Mouse (Mus musculus) hindbrain, embryonic 16.5 days (tissue): Measurements from ENCODE around the gene Adprm. TPM values are rescaled to one million over a fixed set of nuclear protein-coding genes. Genes with fewer than 3 reads are reported as not detected.

Experiments used
- ATAC-seq: fragments of 200-750 bp; cut with Nextera tagmentation; 2 replicates; pipeline ENCODE4 v1.8.0; 2017; ENCODE audit warnings: moderate TSS enrichment, moderate library complexity
- H3K27ac ChIP-seq: fragments of 300-500 bp; sonication (generic); 2 replicates; pipeline ENCODE4 v1.5.1; 2014; ENCODE audit warnings: low read depth, mild to moderate bottlenecking, control low read depth, low read length, moderate library complexity
- H3K27me3 ChIP-seq: fragments of 300-500 bp; sonication (generic); replicated peaks from 2 replicates; pipeline ENCODE4 v1.6.1; 2014; ENCODE audit warnings: low read length; ENCODE audit not compliant: control insufficient read depth, insufficient read depth
- H3K36me3 ChIP-seq: fragments of 300-500 bp; sonication (generic); 2 replicates; pipeline ENCODE4 v1.6.1; 2014; ENCODE audit warnings: mild to moderate bottlenecking, low read length, moderate library complexity, mixed read lengths; ENCODE audit not compliant: control insufficient read depth, insufficient read depth
- H3K4me1 ChIP-seq: fragments of 300-500 bp; sonication (generic); 2 replicates; pipeline ENCODE4 v1.6.1; 2014; ENCODE audit warnings: low read depth, low read length; ENCODE audit not compliant: control insufficient read depth, insufficient read depth
- H3K4me2 ChIP-seq: fragments of 300-500 bp; sonication (generic); 2 replicates; pipeline ENCODE4 v1.6.1; 2014; ENCODE audit warnings: mild to moderate bottlenecking, low read length, control low read depth, moderate library complexity
- H3K4me3 ChIP-seq: fragments of 300-500 bp; sonication (generic); 2 replicates; pipeline ENCODE4 v1.5.1; 2014; ENCODE audit warnings: mild to moderate bottlenecking, low read length, control low read depth, moderate library complexity
- H3K9ac ChIP-seq: fragments of 300-500 bp; sonication (generic); 2 replicates; pipeline ENCODE4 v1.6.1; 2014; ENCODE audit warnings: low read depth, mild to moderate bottlenecking, control low read depth, low read length, moderate library complexity
- H3K9me3 ChIP-seq: fragments of 300-500 bp; sonication (generic); 2 replicates; pipeline ENCODE4 v1.6.1; 2014; ENCODE audit warnings: mild to moderate bottlenecking, low read length, moderate library complexity; ENCODE audit not compliant: control insufficient read depth
- WGBS: fragments of 180-500 bp; shearing (Covaris S2); extraction: QIAGEN DNeasy Blood & Tissue Kit; methylation state at CpG from one replicate; pipeline ENCODE4 v1.1.7; 2014; 5-methylcytosine and 5-hydroxymethylcytosine counted together
- polyA plus RNA-seq: library from polyadenylated mRNA; unstranded; fragments of >200 nt; fragmentation: Nextera tagmentation; extraction: Ambion mirVana; gene quantifications from 2 replicates; pipeline ENCODE4 v1.2.1, GENCODE M21; 2015

Gene Adprm
- polyA plus RNA-seq, 1 experiment from 2014 or later = 30.3 TPM

DNA sequence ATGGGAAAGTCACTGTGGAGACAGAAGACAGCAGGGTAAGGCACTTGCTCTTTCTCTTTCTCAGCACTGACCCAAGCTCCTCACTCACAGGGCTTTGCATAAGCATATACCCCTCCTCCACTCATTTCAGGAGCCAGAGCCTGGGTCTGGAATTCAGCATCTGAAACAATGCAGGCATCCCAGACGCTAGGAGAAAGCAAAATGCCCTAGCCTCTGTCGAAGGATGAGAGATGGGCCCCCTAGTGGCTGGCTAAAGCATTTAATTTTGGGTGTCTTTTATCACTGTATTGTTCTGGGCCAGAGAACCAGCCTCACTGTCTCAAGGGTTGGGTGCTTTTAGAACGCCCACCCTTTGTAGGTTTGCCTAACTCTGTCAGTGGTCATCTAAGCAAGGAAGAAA is 27.8 kb upstream of the Adprm start:
- peak; percentile 45; the same call in 1 of the 2 replicates for ATAC-seq

DNA sequence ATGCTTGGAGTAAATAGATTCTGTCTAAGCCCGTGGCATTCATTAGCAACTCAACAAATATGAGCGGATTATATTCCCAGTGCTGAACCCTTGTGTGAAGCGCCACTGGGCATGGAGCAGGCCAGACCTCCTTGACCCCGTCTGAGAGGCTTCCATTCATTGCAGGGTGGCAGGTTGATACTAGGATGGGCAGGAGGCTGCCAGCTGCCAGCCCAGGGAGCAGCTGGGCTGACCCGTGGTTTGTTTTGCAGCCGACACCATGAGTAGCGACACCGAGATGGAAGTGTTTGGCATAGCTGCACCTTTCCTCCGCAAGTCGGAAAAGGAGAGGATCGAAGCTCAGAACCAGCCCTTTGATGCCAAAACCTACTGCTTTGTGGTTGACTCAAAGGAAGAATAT is 27.3 kb upstream of the Adprm start:
- H3K27me3 ChIP-seq = peaks cover 2% of the 10 kb centered on the region; the same call in 1 of the 2 replicates
- H3K4me3 ChIP-seq = no peak overlapping the region
- H3K27ac ChIP-seq = no peak overlapping the region
- H3K36me3 ChIP-seq = no peaks in the 10 kb centered on the region
- ATAC-seq = 0 out of 2 replicates have a peak, but pooled peaks have one; percentile 45
- WGBS = 50% methylated on average over 11 of the region's 11 CpGs
- peak overlapping the region; percentile 12; the same call in 1 of the 2 replicates for H3K4me2 ChIP-seq
- H3K9me3 ChIP-seq = no peaks in the 10 kb centered on the region
- H3K4me1 ChIP-seq = no peaks in the 10 kb centered on the region
- no peak overlapping the region for H3K9ac ChIP-seq

More for the DNA sequence above, 27.8 kb upstream of the Adprm start:
- H3K4me1 ChIP-seq = no peaks in the 10 kb centered on the region
- H3K4me3 ChIP-seq = no peak overlapping the region
- peak overlapping the region; percentile 12; the same call in 1 of the 2 replicates for H3K4me2 ChIP-seq
- H3K36me3 ChIP-seq = no peaks in the 10 kb centered on the region
- H3K9ac ChIP-seq = no peak overlapping the region
- H3K27me3 ChIP-seq = peaks cover 4% of the 10 kb centered on the region; the same call in 1 of the 2 replicates
- WGBS = 5% methylated on average over 3 of the region's 3 CpGs
- H3K27ac ChIP-seq = no peak overlapping the region
- no peaks in the 10 kb centered on the region for H3K9me3 ChIP-seq

DNA sequence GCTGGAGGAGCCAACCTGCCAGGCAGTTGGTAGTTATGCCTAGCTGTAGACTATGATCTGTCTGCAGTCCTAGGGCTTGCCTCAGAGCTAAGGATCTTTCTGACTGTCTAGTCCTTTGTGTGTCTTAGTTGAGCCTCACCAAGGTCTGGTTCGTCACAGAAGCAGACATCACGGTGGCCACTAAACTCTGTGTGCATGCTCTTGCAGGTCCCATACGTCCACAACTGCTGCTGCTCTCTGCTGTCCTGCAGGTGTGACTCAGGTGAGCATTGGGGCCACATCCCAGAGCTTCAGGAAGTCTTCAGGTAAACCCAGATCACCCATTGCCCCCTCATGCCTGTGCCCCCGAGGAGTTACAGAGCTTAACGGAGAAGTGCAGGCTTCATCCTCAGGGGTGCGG is 26.5 kb upstream of the Adprm start:
- Histone ChIP-seq H3K27ac (no peak overlapping the region), H3K27me3 (no peaks in the 10 kb centered on the region), H3K36me3 (no peaks in the 10 kb centered on the region), H3K4me3 (no peak overlapping the region), H3K9ac (no peak overlapping the region), H3K4me2 (no peak overlapping the region), H3K4me1 (no peaks in the 10 kb centered on the region), H3K9me3 (no peaks in the 10 kb centered on the region)
- ATAC-seq = no peak
- 92% methylated on average over 6 of the region's 6 CpGs for WGBS

DNA sequence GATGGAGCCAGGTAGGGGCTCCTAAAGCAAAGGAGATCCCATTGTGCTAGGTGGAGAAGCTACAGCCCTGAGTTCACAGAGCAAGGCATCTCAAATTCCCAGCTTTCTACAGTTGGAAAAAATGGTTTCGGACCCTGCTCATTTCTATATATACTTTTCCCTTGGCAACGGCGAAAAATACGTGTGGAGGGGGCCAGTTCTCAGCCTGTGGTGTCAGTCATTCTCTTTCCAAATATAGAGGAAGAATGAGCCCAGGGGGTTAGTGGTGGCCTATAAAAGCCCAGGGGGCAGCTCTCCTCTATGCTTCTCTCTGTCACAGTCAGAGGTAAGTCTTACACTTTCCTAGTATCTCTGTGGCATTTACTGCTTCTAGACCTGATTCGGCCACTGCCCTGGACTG is 25.6 kb upstream of the Adprm start, which contains the start of gene Myh3:
Myh3 (plus strand) TSS at position 301 of the 400 bp plus-strand sequence.
- ATAC-seq = no peak
- H3K4me2 ChIP-seq = no peak within 1 kb of the TSS
- no peak within 1 kb of the TSS for H3K4me3 ChIP-seq
- WGBS = 88% methylated on average over 5 of the region's 5 CpGs
- no peak within 1 kb of the TSS for H3K27ac ChIP-seq
- no peaks in the 10 kb centered on the region for H3K27me3 ChIP-seq
- no peaks in the 10 kb centered on the region for H3K9me3 ChIP-seq
- no peaks in the 10 kb centered on the region for H3K36me3 ChIP-seq
- H3K4me1 ChIP-seq = no peaks in the 10 kb centered on the region
- H3K9ac ChIP-seq = no peak within 1 kb of the TSS

DNA sequence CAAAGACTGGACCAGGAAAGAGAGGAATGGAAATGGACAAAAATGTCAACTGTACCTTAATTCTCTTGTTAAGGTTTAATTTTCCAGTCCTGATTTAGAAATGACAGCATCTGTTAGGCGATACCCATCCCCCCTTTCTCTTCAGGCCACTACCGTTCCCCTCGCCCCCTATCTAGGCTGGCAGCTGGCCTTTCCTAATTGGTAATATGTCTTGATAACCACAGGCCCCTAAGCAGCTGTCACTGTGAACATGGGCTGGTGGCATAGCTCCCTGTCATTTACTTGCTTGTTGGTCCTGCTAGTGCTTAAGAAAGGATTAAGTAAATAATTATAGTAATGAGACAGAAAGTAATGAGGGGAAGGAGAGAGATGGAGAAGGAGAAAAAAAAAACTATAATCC is 25.0 kb upstream of the Adprm start:
- Histone ChIP-seq H3K27ac (no peak overlapping the region), H3K4me2 (no peak overlapping the region), H3K4me1 (no peaks in the 10 kb centered on the region), H3K36me3 (no peaks in the 10 kb centered on the region), H3K9ac (no peak overlapping the region), H3K27me3 (no peaks in the 10 kb centered on the region), H3K9me3 (no peaks in the 10 kb centered on the region), H3K4me3 (no peak overlapping the region)
- 45% methylated on average over 3 of the region's 3 CpGs for WGBS
- ATAC-seq = no peak

DNA sequence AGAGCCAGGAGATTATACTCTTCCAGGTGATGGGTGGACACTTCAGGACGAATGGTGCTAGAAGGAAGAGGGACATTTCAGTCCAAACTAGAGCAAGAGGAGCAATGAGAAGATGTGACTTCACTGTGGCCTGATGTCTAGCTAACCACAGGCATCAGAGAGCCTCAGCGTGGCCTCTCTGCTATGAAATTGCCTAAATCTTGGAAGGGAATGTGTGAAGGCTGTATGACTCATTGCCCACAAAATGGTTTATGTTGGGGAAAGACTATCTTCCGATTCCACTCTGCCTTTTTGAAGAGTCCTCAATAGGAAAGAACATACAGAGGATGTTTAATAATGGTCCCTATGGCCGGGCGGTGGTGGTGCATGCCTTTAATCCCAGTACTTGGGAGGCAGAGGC is 24.4 kb upstream of the Adprm start:
- no peak for ATAC-seq
- WGBS = 89% methylated on average over 5 of the region's 5 CpGs
- no peak overlapping the region for H3K4me2 ChIP-seq

DNA sequence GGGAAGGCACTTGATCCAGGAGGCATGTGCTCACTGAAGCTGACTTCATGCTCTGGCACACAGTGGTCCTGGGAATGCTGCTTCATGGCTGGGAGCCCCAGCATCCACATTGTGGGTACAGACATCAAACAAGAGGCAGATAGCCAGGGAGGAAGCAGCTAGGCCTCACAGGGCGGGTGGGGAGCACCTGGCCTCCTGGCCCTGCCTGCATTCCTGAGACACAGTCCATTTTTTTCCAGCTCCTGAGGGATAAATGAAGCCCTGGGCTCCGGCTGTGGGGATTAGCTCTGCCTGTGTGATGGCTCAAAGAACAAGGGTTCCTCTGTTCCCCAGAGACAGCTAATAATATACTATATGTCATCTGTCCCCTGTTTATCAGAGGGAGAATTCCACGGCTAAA is 22.6 kb upstream of the Adprm start:
- H3K27ac ChIP-seq = no peak overlapping the region
- no peak overlapping the region for H3K4me2 ChIP-seq
- 36% methylated on average over 3 of the region's 3 CpGs for WGBS
- H3K9ac ChIP-seq = no peak overlapping the region
- no peak overlapping the region for H3K4me3 ChIP-seq
- no peaks in the 10 kb centered on the region for H3K36me3 ChIP-seq
- no peaks in the 10 kb centered on the region for H3K4me1 ChIP-seq
- H3K9me3 ChIP-seq = no peaks in the 10 kb centered on the region
- no peaks in the 10 kb centered on the region for H3K27me3 ChIP-seq
- ATAC-seq = no peak

More for the DNA sequence above, 24.4 kb upstream of the Adprm start:
- H3K4me1 ChIP-seq = no peaks in the 10 kb centered on the region
- H3K36me3 ChIP-seq = no peaks in the 10 kb centered on the region
- no peak overlapping the region for H3K4me3 ChIP-seq
- H3K27ac ChIP-seq = no peak overlapping the region
- no peak overlapping the region for H3K9ac ChIP-seq
- no peaks in the 10 kb centered on the region for H3K9me3 ChIP-seq
- no peaks in the 10 kb centered on the region for H3K27me3 ChIP-seq

DNA sequence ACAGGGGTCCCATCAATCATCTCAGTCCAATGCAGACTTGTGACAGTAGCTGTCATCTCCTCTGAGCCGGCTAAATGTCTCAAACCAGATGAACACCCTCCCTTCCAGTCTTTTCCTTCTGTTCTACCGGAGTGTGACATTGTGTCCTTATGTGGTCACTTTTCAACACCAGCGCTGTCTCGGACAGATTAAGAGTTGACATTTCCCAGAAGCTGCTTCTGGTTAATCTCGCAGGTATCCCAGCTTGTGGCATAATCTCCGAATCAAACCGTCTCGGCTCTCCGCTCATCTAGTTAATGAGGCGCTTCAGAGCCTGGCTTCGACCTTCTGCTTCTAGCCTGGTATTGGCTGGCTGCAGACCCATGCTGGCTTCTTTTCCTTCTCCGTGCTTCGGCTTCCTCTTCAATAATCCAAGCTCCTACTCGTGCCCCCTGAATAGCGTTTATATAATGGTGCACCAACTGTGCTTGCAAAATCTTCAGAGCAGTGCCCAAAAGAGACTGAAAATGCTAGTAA is 20.3 kb upstream of the Adprm start:
- Histone ChIP-seq H3K9me3 (no peaks in the 10 kb centered on the region), H3K36me3 (no peaks in the 10 kb centered on the region), H3K4me3 (no peak overlapping the region), H3K9ac (no peak overlapping the region), H3K4me1 (no peaks in the 10 kb centered on the region), H3K27me3 (no peaks in the 10 kb centered on the region), H3K27ac (no peak overlapping the region), H3K4me2 (no peak overlapping the region)
- no peak for ATAC-seq
- 59% methylated on average over 15 of the region's 15 CpGs for WGBS

DNA sequence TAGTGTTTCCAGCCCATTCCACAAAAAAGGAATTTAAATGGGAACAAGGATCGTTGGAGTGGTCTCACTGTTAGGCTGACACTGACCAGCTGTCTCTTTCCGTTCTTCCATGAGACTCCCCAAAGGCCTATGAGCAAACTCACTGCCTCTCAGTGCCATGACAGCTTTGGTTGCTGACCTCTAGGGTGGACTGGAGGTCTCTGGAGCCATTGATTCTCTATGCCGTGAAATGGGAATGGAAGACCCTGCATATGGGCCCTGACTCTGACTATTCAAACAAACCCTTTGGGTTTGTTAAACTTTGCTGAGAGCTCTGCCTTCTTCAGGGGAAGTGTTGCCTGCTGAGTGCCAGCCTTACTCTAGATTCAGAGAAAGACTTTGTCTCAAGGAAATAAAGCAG is 15.3 kb upstream of the Adprm start:
- no peaks in the 10 kb centered on the region for H3K4me1 ChIP-seq
- 86% methylated on average over 3 of the region's 3 CpGs for WGBS
- H3K27ac ChIP-seq = no peak overlapping the region
- no peak overlapping the region for H3K9ac ChIP-seq
- no peak overlapping the region for H3K4me3 ChIP-seq
- no peak for ATAC-seq
- no peaks in the 10 kb centered on the region for H3K9me3 ChIP-seq
- no peaks in the 10 kb centered on the region for H3K27me3 ChIP-seq
- H3K36me3 ChIP-seq = peaks cover 16% of the 10 kb centered on the region; the same call in 1 of the 2 replicates
- no peak overlapping the region for H3K4me2 ChIP-seq
